Mouse (Mus musculus): ENCODE measurements at regions not wholly inside any gene's neighbourhood (a gene's known extent, or its start where the extent isn't known, plus 50 kb on each side); places are given as distances from the start of the nearest gene placed in this dataset.
"Not testable (repeated sequence)": the region's sequence is repeated elsewhere in the genome, so short reads cannot be mapped to it uniquely, and the experiment has no call there.

DNA sequence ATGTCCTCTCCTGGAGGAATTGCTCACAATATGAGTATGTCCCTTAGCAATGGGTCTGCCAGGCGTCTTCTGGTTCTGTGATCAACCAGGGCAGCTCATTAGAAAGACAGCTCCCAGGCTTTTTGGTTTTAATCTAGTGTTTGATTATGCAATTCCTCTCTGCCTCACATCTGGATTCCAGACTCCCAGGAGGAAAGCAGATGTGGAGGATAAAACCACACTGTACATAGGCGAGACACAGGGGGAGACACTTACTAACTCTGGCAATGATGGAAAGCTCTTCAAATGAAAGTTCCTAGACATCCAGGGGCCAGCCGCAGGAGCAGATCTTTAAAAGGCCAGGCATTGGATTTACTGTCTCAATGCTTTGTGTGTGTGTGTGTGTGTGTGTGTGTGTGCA is 116.4 kb upstream of the Tet2 start:
- DNase-seq (ENCODE audit: low spot score in 2 of 2): no peak

DNA sequence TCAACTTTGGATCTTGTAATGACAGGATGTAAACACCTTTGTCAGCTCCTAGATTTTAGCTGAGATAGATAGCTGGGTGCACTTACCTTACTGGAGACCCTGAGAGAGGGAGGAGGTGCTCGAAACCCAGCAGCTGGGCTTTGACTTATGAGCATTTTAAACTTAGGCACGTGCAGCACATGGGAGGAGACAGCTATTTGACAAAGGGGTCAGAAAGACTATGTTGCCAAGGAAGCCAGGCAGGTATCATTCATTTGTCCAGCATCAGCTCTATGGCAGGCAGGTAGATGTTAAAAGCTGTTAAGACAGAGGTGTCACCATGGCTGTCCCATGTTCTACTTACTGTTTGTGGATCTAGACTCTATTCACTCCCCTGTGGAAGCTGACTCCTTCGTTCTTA is 120.0 kb upstream of the Tet2 start:
- DNase-seq (ENCODE audit: low spot score in 2 of 2): no peak

DNA sequence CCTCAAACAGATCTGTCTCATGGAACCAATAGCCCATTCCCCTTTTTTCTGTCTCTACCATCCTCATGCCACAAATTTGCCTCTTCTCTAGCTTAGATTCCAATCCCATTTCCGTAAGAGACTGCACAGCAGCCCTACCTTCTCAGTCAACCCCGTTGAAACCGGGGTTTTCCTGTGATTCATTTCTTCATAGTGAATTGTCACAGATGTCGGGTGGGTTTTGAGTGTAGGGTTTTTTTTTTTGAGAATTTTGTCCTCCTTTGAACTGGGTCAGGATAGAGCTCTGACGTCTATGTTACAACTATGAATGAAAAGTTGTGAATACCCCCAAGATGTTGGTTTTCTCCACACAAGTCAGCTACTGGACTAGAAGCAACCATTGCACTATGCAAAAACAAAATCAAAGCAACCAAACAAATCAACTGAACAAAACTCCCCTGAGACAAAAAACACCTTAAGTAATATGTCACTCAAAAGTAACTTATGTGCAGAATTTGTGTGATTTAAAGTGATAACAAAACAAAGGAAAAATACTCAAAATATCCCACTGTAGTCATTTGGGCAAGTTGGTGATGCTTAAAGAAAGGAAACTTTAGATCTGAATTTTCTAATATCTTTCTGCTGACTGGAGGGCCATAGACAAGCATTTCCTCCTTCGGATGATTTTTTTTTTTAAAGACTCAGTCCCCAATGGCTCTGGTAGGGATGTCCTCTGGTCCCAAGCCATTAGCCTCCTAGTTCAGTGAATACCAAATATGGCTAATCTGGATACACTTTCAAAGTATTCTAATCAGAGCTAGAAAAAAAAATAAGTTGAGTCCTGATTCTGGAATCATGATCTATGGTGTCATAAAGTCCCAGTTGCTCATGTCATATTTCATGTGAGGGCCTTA is 120.7 kb upstream of the Tet2 start:
- no peak for DNase-seq (ENCODE audit: low spot score in 2 of 2)

DNA sequence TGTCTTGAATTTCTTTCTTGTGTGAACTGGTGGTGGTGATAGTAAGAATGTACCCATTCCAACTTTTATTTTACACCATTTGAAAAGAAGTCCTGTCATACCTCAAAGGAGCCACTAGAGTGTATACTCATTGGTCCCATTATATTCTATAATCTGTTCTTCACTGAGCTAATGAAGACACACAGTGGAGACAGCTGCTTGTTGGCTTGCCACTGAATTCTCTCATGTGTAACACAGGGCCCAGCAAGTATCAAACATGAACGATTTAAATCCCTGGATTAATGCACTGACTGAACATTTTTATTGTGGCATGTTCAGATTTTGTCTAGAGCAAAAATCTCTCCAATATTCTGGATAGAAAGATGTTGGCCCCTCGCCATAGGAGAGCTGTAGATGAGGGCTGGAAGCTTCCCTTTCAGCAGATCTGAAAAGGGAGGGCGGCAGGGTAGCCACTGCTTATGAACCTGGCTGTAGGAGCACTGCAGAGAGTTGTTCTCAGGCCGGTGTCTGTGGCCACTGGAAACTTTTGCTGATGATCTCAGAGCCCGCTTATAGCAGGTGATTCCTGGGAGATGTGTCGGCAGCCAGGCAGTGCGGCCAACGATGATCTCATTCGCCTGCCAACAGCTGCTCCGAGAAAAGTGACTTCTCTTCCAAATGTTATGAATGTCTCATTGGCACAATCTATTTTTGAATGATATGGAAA is 128.0 kb upstream of the Tet2 start:
- DNase-seq (ENCODE audit: low spot score in 2 of 2): peak; percentile 24 to 55

DNA sequence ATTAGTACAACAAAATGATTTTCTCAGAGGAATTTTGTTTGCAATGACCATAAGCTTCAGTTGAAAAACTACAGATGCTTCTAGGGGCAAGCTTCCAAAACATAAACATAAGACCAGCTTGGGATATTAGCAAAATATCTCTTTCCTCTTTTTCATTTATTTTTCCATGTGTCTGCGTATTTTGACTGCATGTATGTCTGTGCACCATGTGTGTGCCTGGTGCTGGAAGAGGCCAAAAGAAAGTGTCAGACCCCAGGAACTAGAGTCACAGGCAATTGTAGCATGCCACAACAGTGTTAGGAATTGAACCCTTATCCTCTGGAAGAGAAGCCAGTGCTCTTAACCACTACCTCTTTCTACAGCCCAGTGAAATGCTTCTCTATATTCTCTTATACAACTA is 133.0 kb upstream of the Tet2 start:
- DNase-seq (ENCODE audit: low spot score in 2 of 2): no peak

DNA sequence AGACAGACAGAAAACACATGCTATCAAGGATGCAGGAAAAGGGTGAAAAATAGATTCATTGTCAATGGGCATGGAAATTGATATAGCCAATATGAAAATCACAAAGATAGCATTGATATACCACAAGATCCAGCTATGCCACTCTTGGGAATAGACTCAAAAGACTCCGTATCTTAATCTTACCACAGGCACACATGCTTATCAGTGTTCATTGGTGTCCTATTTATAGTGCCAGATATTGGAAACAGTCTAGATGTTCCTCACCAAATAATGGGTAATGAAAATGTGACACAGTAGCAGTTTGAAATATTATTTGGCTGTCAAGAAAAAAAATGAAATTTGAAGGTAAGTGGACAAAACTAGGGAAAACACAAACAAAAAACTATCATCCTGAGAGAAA is 135.0 kb upstream of the Tet2 start:
- DNase-seq (ENCODE audit: low spot score in 2 of 2): no peak

DNA sequence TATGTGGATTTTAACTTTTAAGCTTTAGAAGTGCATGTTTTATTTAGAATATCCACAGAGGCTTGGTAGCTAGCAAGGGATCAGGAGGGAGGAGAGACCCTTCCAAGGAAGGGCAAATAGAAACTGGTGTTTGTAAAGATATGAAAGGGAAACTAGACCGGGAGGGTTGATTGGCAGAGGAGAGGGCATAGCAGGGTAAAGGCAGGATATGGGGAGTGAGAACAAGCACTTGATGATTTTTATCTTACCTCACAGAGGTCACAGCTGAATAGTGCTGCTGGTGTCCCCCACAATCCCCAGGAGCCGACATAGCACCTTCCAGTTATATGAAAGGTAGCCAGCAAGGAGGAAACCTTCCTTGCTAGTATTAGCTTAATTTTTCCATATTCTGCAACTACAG is 135.4 kb upstream of the Tet2 start:
- no peak for DNase-seq (ENCODE audit: low spot score in 2 of 2)

DNA sequence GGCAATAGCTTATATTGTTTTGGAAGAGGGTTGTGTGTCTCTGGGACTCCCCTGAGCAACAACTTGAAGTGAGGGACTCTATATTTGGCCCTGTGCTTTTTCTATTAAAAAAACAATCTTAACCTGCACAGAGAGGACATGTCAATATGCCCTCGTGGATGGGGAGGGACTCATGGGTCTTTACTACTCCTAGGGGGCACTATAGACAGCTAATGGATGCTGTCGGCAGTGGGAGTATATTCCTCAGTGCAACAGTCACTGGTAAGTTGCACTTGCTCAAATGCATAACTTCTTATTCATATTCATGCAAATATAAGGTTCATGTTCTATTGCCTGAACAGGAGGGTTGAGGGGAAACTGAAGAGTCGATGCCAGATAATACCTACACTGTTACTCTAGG is 135.9 kb upstream of the Tet2 start:
- no peak for DNase-seq (ENCODE audit: low spot score in 2 of 2)

DNA sequence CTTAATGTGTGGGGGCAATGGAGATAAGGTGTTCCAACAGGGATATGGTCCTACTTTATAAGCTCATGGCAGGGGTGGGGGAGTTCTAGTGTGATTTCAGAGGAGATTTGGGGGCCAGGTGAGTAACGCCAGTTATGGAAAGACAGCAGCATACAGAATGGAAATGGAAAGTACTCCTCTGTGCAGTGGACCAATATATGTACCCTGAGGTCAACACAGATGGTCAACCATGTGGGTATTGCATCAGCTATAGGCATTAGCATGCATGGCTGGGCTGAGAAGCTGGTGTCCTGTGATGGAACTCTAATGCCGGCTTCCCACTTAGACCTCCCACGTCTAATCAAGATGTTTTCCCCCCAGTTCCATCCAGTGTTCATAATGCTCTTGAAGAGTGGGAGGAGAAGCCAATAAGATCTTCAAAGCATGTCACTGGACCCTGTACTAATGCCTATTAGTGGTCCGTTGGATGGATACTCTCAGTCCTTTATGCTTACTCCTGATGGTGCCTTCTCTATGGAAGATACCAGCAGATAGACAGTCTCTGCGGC is 139.3 kb upstream of the Tet2 start:
- DNase-seq (ENCODE audit: low spot score in 2 of 2): no peak

DNA sequence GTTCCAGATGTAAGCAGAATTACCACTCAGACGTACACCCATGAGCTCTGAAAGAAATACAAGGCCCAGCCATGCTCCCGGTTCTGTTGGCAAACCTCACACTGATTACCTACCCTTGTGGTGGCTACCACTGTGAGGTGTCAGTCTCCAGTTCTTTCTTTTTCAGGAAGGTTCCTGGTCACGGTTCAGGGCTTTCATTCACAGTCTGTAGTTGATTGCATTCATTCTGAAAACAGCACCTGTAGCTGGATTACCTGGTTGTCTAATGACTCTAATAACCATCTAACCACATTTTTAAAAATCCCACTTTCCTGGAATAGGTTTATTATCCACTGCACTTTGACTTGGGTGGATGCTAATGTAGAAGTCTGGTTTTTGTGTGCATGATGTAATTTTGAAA is 139.8 kb upstream of the Tet2 start:
- no peak for DNase-seq (ENCODE audit: low spot score in 2 of 2)

DNA sequence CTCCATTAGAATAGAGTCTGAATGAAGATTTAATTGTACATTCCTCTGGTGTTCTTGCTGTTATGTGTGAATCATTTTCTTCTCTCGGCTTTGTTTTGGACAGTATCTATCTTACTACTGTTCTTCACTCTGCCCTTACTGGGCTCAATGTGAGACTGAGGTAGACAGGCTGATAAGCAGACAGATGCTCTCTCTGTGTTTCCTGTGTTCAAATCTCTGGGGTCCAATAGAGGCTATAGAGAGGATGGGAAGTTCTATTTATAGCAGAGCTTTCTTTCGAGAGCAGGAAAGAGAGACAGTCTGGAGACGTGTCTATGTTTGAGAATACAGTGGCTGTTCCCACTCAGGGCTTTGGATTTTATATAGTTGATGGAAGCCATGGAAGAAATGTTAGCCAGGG is 140.5 kb upstream of the Tet2 start:
- no peak for DNase-seq (ENCODE audit: low spot score in 2 of 2)

DNA sequence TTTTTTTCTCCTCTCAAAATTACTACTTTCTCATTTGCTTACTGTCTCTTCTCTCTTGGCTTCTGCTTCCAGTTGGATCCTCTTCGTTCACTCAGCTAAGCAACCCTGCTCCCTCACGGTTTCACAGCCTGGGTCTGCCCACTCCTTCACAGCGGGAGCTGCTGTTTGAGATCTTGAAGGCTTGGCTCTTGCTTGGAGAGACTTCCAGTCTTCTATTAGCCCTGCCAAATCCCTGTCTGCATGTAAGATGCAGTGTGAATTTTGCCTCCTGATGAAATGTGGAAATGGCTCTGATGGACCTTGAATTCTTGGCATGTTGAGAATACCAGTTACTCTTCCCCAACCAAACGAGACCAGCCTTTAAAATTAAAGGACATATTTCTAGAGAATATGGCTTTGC is 149.1 kb upstream of the Tet2 start:
- DNase-seq (ENCODE audit: low spot score in 2 of 2): peak in 1 of 2 experiments; percentile 19

DNA sequence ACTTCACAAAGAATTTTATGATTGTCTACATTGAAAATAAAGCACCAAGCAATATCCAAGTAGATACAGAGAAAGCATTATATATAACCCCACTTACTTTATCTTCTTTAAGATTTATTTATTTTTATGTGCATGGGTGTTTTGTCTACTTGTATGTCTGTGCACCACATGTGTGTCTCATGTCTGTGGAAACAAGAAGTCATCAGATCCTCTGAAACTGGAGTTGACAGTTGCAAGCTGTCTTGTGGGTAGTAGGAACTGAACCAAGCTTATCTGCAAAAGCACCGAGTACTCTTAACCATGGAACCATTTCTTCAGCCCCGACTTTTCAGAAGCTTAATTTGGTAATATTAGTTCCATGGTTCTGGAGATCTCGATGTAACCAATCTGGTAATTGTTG is 151.2 kb upstream of the Tet2 start:
- DNase-seq (ENCODE audit: low spot score in 2 of 2): no peak

DNA sequence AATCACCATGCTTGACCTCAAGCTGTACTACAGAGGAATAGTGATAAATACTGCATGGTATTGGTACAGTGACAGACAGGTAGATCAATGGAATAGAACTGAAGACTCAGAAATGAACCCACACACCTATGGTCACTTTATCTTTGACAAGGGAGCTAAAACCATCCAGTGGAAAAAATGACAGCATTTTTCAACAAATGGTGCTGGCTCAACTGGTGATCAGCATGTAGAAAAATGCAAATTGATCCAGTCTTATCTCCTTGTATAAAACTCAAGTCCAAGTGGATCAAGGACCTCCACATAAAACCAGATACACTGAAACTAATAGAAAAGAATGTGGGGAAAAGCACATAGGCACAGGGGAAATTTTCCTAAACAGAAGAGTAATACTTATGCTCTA is 159.9 kb upstream of the Tet2 start:
- DNase-seq (ENCODE audit: low spot score in 2 of 2): not testable (repeated sequence)

DNA sequence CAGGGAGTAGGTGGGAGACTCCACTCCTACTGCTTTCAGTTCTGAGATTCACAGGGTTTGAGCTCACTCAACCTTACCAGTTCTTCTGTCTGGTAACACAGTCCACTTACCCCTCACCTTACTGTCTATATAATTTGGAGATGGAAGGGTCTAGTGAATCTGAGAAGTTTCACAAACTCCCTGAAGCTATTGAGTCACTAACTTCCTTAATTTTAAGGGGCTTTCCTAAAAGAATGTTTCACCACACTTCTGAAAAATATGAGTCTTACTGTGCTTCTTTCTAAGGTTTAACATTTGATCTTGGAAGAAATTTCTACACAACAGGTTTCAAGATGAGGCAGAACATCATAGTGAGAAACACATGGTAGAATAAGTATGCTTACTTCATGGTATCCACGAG is 166.6 kb upstream of the Tet2 start:
- no peak for DNase-seq (ENCODE audit: low spot score in 2 of 2)

DNA sequence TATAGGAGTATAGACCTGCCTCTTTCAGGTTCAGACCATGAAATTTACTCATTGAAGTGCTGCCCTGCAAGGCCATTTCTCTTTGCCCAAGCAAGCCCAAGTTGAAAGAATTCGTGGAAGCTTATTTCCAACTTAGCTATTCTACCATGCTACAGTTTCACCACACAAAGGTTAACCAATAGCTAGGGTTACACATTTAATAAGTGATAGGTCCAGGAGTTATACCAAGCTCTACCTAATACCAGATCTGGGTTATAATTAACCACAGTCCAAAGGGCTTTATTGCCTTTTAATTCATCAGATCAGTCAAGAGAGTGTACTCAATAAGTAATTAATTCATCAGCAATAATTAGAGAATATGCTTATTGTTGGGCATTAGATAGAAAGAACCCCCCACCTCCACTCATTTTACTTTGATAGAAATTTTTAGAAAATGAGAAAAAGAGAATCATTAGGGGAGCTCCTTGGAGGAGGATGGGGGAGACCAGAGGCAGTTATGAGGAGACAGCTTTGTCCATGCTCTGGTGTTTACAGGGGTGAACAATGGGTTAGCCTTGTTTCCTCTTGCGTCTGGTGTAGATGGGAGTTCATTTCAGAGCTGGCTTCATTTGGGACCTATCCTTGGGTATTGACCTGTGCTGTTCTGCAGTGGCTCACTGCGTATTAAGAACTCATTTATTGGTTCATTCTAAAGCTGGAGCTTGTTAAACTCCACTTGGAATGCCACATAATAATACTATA is 177.8 kb upstream of the Tet2 start:
- DNase-seq (ENCODE audit: low spot score in 2 of 2): no peak

DNA sequence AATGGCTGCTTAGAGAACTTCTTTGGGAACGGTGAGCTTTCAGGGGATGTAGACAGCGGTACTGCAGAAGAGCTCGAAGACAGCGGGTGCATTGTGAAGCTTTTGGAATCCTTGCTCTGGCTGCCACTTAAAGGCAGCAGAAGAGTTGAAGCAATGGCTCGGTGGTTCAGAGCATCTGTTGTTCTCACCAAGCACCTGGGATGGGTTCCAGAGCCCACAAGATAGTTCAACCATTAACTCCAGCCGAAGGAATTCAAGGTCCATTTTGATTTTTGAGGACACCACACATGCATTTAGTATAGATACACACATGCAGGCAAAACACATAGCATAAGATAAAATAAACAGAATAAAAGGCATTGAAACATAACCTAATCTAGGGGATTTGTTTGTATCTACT is 181.9 kb upstream of the Tet2 start:
- no peak for DNase-seq (ENCODE audit: low spot score in 2 of 2)

DNA sequence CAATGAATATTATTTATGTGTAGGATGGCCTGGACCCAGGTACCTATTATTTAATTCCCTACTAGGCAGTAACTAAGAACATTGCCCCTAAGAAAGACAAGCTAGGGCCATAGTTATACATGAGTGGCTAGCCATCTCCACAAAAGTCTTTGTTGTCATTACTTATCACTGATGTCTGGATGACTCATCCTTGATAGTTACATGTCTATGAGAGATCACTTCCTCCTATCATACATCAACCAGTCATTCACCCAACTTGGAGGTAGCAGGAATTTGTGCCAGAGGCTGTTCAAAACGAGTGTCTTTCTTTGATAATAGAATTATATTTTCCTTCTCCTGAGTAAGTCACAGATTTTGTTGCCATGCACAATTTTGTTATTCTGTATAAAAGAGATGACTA is 190.7 kb upstream of the Tet2 start:
- DNase-seq (ENCODE audit: low spot score in 2 of 2): no peak

DNA sequence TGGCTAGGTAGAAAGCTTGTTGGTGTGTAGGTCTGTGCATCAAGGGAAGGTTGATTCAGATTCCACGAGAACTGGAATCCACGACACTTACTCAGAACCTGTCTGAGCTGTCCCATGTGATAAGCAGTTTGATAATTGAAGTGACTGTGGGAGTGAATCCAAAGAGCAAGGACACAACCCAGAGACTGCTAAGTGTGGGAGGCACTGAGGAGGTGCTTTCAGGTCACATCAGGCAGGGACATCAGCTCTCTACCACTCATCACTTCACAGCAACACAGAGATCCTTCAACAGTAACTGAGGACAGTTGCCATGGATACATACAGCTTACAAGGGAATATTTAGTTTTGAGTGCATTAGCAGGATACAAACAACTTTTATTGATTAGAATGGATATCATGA is 194.0 kb upstream of the Tet2 start:
- no peak for DNase-seq (ENCODE audit: low spot score in 2 of 2)

DNA sequence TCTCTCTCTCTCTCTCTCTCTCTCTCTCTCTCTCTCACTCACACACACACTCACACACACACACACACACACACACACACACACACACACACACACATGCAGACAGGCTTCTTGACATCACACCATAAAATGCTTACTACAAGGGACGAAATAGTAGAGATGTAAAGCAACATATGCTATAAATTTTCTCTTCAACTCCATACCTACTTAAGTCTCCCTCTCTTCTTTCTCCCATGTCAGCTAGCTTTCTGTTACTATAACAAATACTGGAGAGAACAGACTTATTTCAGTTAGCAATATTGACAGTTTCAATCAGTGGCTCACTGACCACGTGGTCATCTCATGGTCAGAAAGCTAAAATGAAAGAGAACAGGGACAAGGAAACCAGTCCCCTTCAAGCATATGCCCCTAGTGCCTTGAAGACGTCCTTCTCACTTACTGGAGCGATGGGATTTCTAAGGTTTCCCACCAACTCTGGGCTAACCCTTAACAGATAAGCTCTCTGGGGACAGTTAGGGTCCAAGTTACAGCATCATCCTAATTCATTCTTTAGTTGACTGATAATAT is 199.7 kb upstream of the Tet2 start:
- no peak for DNase-seq (ENCODE audit: low spot score in 2 of 2)

Measured in layer of hippocampus, postnatal 14 days (tissue).